Mouse (Mus musculus) neural tube, embryonic 14.5 days (tissue): ENCODE results near the gene Myo1d. TPM values are rescaled to one million over a fixed set of nuclear protein-coding genes. Genes with fewer than 3 reads are reported as not detected.
A peak's percentile ranks its signal among the peaks of the same experiment; 100 is the strongest.

ENCODE experiments used
- ATAC-seq: fragments of 200-750 bp; cut with Nextera tagmentation; 2 replicates; pipeline ENCODE4 v1.8.0; 2017; ENCODE audit warnings: low read depth, mild to moderate bottlenecking, moderate TSS enrichment, moderate library complexity
- H3K27ac ChIP-seq: fragments of 300-500 bp; sonication (generic); 2 replicates; pipeline ENCODE4 v1.5.1; 2014; ENCODE audit warnings: low read depth, mild to moderate bottlenecking, control low read depth, low read length, moderate library complexity, mixed read lengths
- H3K27me3 ChIP-seq: fragments of 300-500 bp; sonication (generic); 2 replicates; pipeline ENCODE4 v1.6.1; 2014; ENCODE audit warnings: low read length; ENCODE audit not compliant: control insufficient read depth, insufficient read depth
- H3K36me3 ChIP-seq: fragments of 300-500 bp; sonication (generic); 2 replicates; pipeline ENCODE4 v1.6.1; 2014; ENCODE audit warnings: low read length, mixed read lengths; ENCODE audit not compliant: control insufficient read depth, insufficient read depth
- H3K4me1 ChIP-seq: fragments of 300-500 bp; sonication (generic); 2 replicates; pipeline ENCODE4 v1.6.1; 2014; ENCODE audit warnings: low read length; ENCODE audit not compliant: control insufficient read depth, insufficient read depth
- H3K4me2 ChIP-seq: fragments of 300-500 bp; sonication (generic); 2 replicates; pipeline ENCODE4 v1.6.1; 2014; ENCODE audit warnings: mild to moderate bottlenecking, low read depth, low read length, control low read depth
- H3K4me3 ChIP-seq: fragments of 300-500 bp; sonication (generic); 2 replicates; pipeline ENCODE4 v1.5.1; 2014; ENCODE audit warnings: low read depth, low read length, control low read depth, mixed read lengths
- H3K9ac ChIP-seq: fragments of 300-500 bp; sonication (generic); replicated peaks from 2 replicates; pipeline ENCODE4 v1.6.1; 2014; ENCODE audit warnings: low read depth, mild to moderate bottlenecking, control low read depth, low read length, mixed read lengths
- H3K9me3 ChIP-seq: fragments of 300-500 bp; sonication (generic); 2 replicates; pipeline ENCODE4 v1.6.1; 2016; ENCODE audit warnings: low read length; ENCODE audit not compliant: control insufficient read depth
- WGBS: fragments of 180-500 bp; shearing (Covaris S2); extraction: QIAGEN DNeasy Blood & Tissue Kit; methylation state at CpG from one replicate; pipeline ENCODE4 v1.1.7; 2014; 5-methylcytosine and 5-hydroxymethylcytosine counted together
- polyA plus RNA-seq: library from polyadenylated mRNA; unstranded; fragments of >200 nt; fragmentation: Nextera tagmentation; extraction: Ambion mirVana; gene quantifications from 2 replicates; pipeline ENCODE4 v1.2.1, GENCODE M21; 2014

Myo1d gene
- polyA plus RNA-seq, 1 experiment from 2014 or later = 2.4 TPM

DNA sequence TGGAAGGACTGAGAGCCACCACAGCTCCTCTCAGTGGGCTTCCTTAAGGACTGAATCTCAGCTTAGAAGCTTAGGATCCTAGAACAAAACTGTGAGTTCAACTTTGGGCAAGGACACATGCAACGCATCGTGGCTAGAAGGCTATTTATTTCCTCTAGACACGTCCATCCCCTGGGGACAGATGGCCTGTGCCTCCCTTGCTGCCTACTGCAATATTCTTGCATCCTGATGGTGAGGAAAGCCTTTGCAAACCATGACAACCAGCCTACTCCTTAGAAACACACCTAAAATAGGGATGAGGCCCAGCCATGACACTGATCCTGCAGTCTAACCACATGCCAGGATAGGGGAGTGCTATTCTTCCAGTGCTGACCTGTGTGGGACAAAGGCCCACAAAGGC is 274.2 kb downstream of the Myo1d start:
- peaks cover 33% of the 10 kb centered on the region for H3K4me1 ChIP-seq
- no peaks in the 10 kb centered on the region for H3K36me3 ChIP-seq
- WGBS = 64% methylated on average over 3 of the region's 3 CpGs

DNA sequence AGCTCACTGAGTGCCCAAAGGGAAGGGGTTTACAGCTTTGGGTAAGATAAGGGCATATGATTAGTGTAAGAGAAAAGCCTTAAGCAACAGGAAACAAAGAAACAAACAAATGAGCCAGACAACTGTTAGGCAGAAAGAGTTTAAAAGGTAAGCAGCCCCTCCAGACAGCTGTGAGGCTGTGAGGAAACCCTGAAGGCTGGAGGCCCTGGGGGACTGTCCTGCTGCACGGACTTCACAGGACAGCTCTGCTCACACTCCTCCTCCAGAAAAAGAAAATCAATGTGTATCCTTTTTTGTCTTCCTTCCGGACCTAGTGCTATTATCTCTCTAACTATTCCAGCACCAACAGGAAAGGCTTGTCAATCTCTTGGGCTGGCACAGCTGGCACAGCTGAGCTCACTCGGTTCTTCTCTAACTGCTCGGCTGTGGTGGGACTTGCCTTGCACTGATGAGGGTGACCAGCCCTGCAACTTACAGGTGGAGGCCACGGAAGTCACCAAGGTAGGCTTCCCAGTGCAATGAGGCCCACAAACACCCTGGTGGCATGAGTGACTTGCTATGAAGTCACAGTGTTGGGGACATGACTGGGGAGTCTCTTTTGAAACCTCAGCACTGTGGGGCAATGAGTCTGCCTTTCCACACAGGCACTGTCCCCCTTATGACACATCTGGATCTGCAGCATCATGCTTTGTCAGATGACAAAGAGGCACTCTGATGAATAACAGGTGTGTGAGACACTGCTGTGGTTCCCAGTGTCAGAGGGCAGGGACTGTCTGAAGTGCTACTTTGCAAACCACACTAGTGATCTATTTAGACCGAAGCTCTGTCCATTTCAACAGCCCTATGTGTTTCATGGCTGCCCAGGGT is 275.1 kb downstream of the Myo1d start:
- peaks cover 39% of the 10 kb centered on the region for H3K4me1 ChIP-seq
- WGBS = 27% methylated on average over 6 of the region's 6 CpGs
- ATAC-seq = peak; percentile 39; the same call in 1 of the 2 replicates
- H3K27ac ChIP-seq = peak overlapping the region; percentile 99
- no peaks in the 10 kb centered on the region for H3K36me3 ChIP-seq
- H3K9ac ChIP-seq = peak overlapping the region; percentile 5
- H3K27me3 ChIP-seq = no peaks in the 10 kb centered on the region
- H3K4me2 ChIP-seq = no peak overlapping the region
- no peak overlapping the region for H3K4me3 ChIP-seq
- H3K9me3 ChIP-seq = no peaks in the 10 kb centered on the region

More for the DNA sequence above, 274.2 kb downstream of the Myo1d start:
- no peaks in the 10 kb centered on the region for H3K27me3 ChIP-seq
- no peak overlapping the region for H3K4me2 ChIP-seq
- H3K4me3 ChIP-seq = no peak overlapping the region
- H3K9ac ChIP-seq = no peak overlapping the region
- H3K27ac ChIP-seq = peak overlapping the region; percentile 99
- ATAC-seq = no peak
- H3K9me3 ChIP-seq = no peaks in the 10 kb centered on the region

- 9% methylated on average over 13 of the region's 13 CpGs for WGBS
- peaks cover 42% of the 10 kb centered on the region for H3K4me1 ChIP-seq
- no peak overlapping the region for H3K4me3 ChIP-seq
- ATAC-seq = peak; percentile 94
- H3K36me3 ChIP-seq = no peaks in the 10 kb centered on the region
- no peaks in the 10 kb centered on the region for H3K27me3 ChIP-seq
- no peak overlapping the region for H3K4me2 ChIP-seq
- no peaks in the 10 kb centered on the region for H3K9me3 ChIP-seq
- peak overlapping the region; percentile 99 for H3K27ac ChIP-seq
- H3K9ac ChIP-seq = peak overlapping the region; percentile 47
These were observed 275.9 kb downstream of the Myo1d start for GRCm38 (mm10) chr11:80503726-80504452.

- WGBS = 77% methylated on average over 6 of the region's 6 CpGs
- ATAC-seq = no peak
- Histone ChIP-seq H3K27ac (peak overlapping the region; percentile 99), H3K4me2 (no peak overlapping the region), H3K36me3 (no peaks in the 10 kb centered on the region), H3K27me3 (no peaks in the 10 kb centered on the region), H3K9ac (no peak overlapping the region; the same call in 1 of the 2 replicates), H3K4me3 (no peak overlapping the region), H3K4me1 (peaks cover 43% of the 10 kb centered on the region), H3K9me3 (no peaks in the 10 kb centered on the region)
These were observed 276.5 kb downstream of the Myo1d start for GRCm38 (mm10) chr11:80503281-80503680.

DNA sequence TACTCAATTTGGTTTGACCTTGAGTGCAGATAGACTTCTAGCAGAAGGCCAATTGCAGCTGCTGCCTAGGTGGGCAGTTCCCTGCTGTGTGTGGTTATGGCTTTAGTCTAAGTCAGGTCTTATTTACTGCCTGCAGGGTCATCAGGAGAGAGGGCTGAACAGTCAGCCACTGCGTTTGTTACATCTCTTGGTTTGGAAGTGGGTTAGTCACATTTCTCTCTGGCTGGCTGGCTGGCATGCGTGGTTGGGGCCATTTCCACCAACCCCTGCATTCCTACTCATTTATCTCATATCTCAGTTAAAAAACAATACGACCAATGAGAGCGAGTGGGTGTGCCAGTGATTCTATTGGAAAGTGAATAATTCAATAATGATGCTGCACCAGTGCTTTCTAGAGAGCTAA is 280.3 kb downstream of the Myo1d start:
- no peak for ATAC-seq
- Histone ChIP-seq H3K9me3 (no peaks in the 10 kb centered on the region), H3K4me2 (no peak overlapping the region), H3K9ac (no peak overlapping the region), H3K27me3 (no peaks in the 10 kb centered on the region), H3K36me3 (no peaks in the 10 kb centered on the region), H3K4me1 (peaks cover 31% of the 10 kb centered on the region), H3K27ac (peak overlapping the region; percentile 77; the same call in 1 of the 2 replicates), H3K4me3 (no peak overlapping the region)
- 52% methylated on average over 4 of the region's 4 CpGs for WGBS

DNA sequence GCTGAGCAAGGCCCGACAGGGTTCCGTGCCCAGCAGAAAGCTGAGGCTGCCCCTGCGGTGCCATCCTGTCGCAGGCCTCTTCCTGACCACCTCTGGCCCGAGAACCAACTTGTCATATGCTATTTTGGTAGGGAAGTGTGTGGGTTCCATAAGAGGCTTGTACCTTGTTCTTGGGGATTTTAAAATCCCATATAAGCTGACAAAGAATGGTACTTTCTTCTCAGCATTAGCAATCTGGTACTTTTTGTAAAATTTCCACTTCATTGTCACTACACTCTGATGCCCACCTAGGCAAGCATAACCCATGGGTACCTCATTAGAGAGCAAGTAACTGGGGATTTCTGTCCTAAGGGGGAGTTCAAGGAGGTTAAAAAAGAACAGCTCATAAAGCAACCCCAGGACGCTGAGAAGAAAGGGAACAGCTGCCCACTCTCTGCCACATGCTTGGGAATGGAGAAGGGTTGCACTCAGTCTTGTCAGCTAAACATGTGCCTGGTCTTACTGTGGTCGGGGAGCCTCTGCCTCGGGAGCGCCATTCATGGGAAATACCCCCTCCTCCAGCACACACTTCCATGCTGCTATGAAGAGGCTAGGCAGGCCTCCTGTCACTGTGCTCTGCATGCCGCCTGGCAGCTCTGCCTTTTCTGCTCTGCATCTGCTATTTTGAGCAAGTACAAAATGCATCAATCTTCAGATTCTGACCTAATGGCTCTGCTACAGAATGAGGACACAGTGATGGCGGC is 281.3 kb downstream of the Myo1d start:
- Histone ChIP-seq H3K9ac (no peak overlapping the region; the same call in 1 of the 2 replicates), H3K27me3 (no peaks in the 10 kb centered on the region), H3K4me3 (no peak overlapping the region), H3K27ac (peak overlapping the region; percentile 77), H3K4me1 (peaks cover 22% of the 10 kb centered on the region), H3K9me3 (no peaks in the 10 kb centered on the region), H3K36me3 (no peaks in the 10 kb centered on the region), H3K4me2 (no peak overlapping the region)
- 41% methylated on average over 11 of the region's 11 CpGs for WGBS
- ATAC-seq = peak; percentile 23; the same call in 1 of the 2 replicates

- no peak for ATAC-seq
- Histone ChIP-seq H3K27me3 (no peaks in the 10 kb centered on the region), H3K27ac (no peak overlapping the region), H3K4me1 (peaks cover 19% of the 10 kb centered on the region), H3K36me3 (no peaks in the 10 kb centered on the region), H3K9ac (no peak overlapping the region), H3K4me3 (no peak overlapping the region), H3K4me2 (no peak overlapping the region), H3K9me3 (no peaks in the 10 kb centered on the region)
- WGBS = 80% methylated on average over 10 of the region's 10 CpGs
These were observed 282.5 kb downstream of the Myo1d start for GRCm38 (mm10) chr11:80497225-80497919.

- no peak overlapping the region for H3K9ac ChIP-seq
- 92% methylated on average over 1 of the region's 1 CpGs for WGBS
- no peaks in the 10 kb centered on the region for H3K9me3 ChIP-seq
- no peak for ATAC-seq
- no peak overlapping the region for H3K4me2 ChIP-seq
- peaks cover 19% of the 10 kb centered on the region for H3K4me1 ChIP-seq
- H3K4me3 ChIP-seq = no peak overlapping the region
- H3K36me3 ChIP-seq = no peaks in the 10 kb centered on the region
- no peaks in the 10 kb centered on the region for H3K27me3 ChIP-seq
- no peak overlapping the region for H3K27ac ChIP-seq
These were observed 283.2 kb downstream of the Myo1d start for GRCm38 (mm10) chr11:80496640-80497039.
